Mouse (Mus musculus) spleen, adult 2 months (tissue): ENCODE results near the gene Rrp15. TPM values are rescaled to one million over a fixed set of nuclear protein-coding genes. Genes with fewer than 3 reads are reported as not detected.
A peak's percentile ranks its signal among the peaks of the same experiment; 100 is the strongest.

Experiments used
- DNase-seq, 2 experiments: peaks; one replicate each; pipeline versions ENCODE4 v3.0.0 to v3.0.0-alpha.2; 2012 to 2021; ENCODE audit warnings: low spot score in 2 of 2, low read depth in 1 of 2
- H3K27ac ChIP-seq: fragments of 200-500 bp; 2 replicates; pipeline ENCODE4 v1.5.1; 2012; ENCODE audit warnings: low read length, inconsistent platforms; ENCODE audit not compliant: insufficient read depth
- H3K27me3 ChIP-seq: fragments of 200-500 bp; 2 replicates; pipeline ENCODE4 v1.6.1; 2012; ENCODE audit warnings: mild to moderate bottlenecking, moderate library complexity, low read length, inconsistent platforms; ENCODE audit not compliant: control insufficient read depth, insufficient read depth
- H3K36me3 ChIP-seq: fragments of 200-500 bp; 2 replicates; pipeline ENCODE4 v1.6.1; 2012; ENCODE audit warnings: mild to moderate bottlenecking, low read length, inconsistent platforms; ENCODE audit not compliant: control insufficient read depth, insufficient read depth
- H3K4me1 ChIP-seq: fragments of 200-500 bp; 2 replicates; pipeline ENCODE4 v1.6.1; 2011; ENCODE audit warnings: inconsistent platforms; ENCODE audit not compliant: control insufficient read depth, insufficient read depth, insufficient read length
- H3K4me3 ChIP-seq: fragments of 200-500 bp; 2 replicates; pipeline ENCODE4 v1.5.1; 2011; ENCODE audit warnings: mild to moderate bottlenecking, inconsistent platforms; ENCODE audit not compliant: insufficient read depth, insufficient read length; ENCODE audit errors: extremely low read depth
- CTCF ChIP-seq: fragments of 200-500 bp; IDR thresholded peaks from 2 replicates; pipeline ENCODE4 v1.5.1; 2011; ENCODE audit warnings: mild to moderate bottlenecking, inconsistent platforms; ENCODE audit not compliant: insufficient read depth, insufficient read length, insufficient replicate concordance; ENCODE audit errors: extremely low read depth
- POLR2A ChIP-seq: fragments of 200-500 bp; IDR thresholded peaks from 2 replicates; pipeline ENCODE4 v1.6.1; 2011; ENCODE audit warnings: low read depth, low read length, inconsistent platforms
- WGBS: fragments of 180-500 bp; shearing (Covaris S2); methylation state at CpG from one replicate; pipeline ENCODE4 v1.1.7; 2018; 5-methylcytosine and 5-hydroxymethylcytosine counted together
- polyA plus RNA-seq: library from polyadenylated mRNA; depleted of rRNA; stranded (reverse); fragments of >200 nt; gene quantifications from 2 replicates; pipeline ENCODE4 v1.2.3, GENCODE M21; 2012

Gene Rrp15
- polyA plus RNA-seq, 1 experiment = 2.3 TPM

DNA sequence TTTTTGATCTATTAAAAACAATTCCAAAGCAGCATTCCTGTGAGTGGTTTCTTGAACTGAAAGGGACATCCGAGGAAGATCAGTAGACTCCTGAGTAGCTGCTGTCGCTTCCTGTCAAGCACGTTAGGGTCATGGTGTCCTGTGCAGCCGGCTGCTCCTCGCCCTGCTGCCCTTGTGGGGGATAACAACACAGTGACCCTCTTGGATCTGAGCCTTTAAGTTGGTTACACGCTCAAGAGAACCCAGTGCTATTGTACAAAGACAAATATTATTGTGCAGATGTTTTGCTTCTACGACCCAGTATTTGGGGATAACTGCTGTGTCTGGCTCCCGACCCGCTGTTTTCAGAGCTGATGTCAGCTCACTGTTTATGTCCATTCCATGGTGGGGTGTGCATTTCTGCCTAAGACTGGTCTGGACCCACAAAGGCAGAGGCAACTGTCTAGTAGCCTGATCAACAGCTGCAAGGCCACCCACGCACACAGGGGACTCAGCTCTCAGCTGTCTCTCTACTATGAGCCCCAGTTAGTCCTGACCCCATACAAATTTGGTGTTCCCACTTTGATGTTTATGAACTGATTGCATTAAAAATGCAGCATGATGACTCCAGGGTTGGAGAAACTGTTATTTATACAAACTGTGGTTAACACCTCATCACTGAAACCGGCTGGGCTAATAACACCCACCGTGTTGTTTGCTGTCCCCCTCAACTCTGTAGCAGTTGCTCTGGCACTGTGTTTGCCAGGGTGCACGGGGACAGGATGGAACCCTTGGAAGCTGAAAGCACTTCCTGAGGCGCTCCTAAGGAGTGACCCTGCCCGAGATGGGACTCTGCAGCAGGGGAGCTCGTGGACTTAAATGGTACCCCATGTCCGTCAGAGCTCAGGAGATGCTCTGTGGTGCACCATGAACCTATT, 33.9 kb downstream of the Rrp15 start:
- WGBS = 91% methylated on average over 17 of the region's 17 CpGs
- TF ChIP-seq CTCF = no peak
- no peak overlapping the region for H3K4me3 ChIP-seq
- no peaks in the 10 kb centered on the region for H3K27me3 ChIP-seq
- peaks cover 7% of the 10 kb centered on the region for H3K36me3 ChIP-seq
- no peaks in the 10 kb centered on the region for H3K4me1 ChIP-seq
- no peak overlapping the region for H3K27ac ChIP-seq
- DNase-seq = peak in 1 of 2 experiments; percentile 1

DNA sequence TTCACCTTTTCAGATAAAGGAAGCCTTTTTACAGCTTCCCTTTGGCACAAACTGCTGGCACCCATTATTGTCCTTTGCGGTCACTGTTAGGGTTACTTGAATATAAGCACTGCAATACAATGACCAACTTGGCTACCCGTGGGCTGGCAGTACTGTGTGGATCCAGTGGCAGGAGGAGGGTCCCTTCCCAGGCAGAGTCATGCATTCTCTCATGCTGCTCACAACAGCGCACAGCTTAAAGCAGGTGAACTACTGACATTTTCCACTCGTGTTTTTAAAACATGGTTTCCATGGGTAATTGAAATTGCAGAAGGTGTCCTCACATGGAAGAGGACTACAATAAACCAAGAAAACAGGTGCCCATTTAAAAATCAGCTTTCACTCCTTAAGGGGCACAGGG, 34.9 kb downstream of the Rrp15 start:
- H3K27me3 ChIP-seq = no peaks in the 10 kb centered on the region
- 82% methylated on average over 4 of the region's 4 CpGs for WGBS
- DNase-seq = peak in 1 of 2 experiments; percentile 1
- H3K27ac ChIP-seq = no peak overlapping the region
- no peak overlapping the region for H3K4me3 ChIP-seq
- peaks cover 5% of the 10 kb centered on the region for H3K36me3 ChIP-seq
- H3K4me1 ChIP-seq = no peaks in the 10 kb centered on the region
- no peak for TF ChIP-seq CTCF

DNA sequence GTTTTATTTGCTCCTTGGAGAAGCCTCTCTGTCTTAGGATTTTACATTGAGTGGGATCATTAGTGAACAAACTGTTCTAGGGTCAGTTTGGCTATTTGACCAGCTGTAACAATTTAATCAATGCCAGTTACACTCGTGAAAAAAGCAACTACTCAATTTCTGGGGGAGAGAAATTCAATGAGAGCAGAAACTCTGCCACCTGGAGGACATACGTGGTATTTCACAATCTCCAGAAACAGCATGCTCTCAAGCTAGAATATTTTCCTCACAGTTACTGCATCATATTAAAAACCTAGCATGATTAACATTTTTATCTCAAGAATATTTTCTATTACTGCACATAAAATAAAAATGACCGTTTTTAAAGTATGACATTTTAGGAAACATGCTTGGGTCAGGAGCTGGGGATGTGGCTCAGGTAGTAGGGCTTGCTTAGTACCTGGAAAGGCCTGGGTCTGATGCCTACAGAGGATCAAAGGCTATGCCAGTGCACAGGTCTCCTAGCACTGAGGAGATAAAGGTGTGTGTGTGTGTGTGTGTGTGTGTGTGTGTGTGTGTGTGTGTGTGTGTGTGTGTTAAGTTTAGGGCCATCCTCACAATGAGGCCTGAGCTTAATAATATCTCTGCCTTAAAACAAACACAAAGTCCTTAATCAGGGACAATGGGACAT, 36.2 kb downstream of the Rrp15 start:
- TF ChIP-seq CTCF = 0 out of 2 replicates have a peak, but pooled peaks have one; percentile 5
- TF ChIP-seq POLR2A = no peak
- Histone ChIP-seq H3K4me3 (no peak overlapping the region), H3K36me3 (peaks cover 3% of the 10 kb centered on the region), H3K27me3 (no peaks in the 10 kb centered on the region), H3K4me1 (no peaks in the 10 kb centered on the region), H3K27ac (no peak overlapping the region)
- 4% methylated on average over 3 of the region's 3 CpGs for WGBS
- no peak for DNase-seq

DNA sequence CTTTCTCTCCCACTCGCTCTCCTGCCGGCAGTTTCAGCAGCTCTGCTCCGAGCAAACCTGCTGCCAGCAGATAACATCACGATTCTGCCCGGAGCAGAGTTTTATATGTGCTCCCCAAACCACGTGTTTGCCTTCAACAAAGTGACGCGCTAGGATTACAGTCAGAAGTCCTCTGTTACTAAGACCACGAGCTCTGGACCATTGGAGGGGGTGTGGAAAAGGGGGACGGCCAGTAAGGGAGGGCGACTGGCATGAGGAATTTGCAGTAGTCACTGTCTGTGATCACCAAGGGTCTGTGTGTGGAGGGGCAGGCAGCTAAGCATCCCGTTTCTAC, 43.3 kb downstream of the Rrp15 start, which contains the start of gene Tgfb2:
Gene Tgfb2 (minus strand): TSS at position 75 of the 334 bp plus-strand sequence.
- peaks cover 11% of the 10 kb centered on the region for H3K4me1 ChIP-seq
- no peaks in the 10 kb centered on the region for H3K36me3 ChIP-seq
- H3K27ac ChIP-seq = no peak within 1 kb of the TSS
- peak within 1 kb of the TSS; percentile 45 for H3K4me3 ChIP-seq
- DNase-seq = no peak
- WGBS = 8% methylated on average over 12 of the region's 12 CpGs
- H3K27me3 ChIP-seq = peaks cover 13% of the 10 kb centered on the region
- no peak for TF ChIP-seq CTCF

DNA sequence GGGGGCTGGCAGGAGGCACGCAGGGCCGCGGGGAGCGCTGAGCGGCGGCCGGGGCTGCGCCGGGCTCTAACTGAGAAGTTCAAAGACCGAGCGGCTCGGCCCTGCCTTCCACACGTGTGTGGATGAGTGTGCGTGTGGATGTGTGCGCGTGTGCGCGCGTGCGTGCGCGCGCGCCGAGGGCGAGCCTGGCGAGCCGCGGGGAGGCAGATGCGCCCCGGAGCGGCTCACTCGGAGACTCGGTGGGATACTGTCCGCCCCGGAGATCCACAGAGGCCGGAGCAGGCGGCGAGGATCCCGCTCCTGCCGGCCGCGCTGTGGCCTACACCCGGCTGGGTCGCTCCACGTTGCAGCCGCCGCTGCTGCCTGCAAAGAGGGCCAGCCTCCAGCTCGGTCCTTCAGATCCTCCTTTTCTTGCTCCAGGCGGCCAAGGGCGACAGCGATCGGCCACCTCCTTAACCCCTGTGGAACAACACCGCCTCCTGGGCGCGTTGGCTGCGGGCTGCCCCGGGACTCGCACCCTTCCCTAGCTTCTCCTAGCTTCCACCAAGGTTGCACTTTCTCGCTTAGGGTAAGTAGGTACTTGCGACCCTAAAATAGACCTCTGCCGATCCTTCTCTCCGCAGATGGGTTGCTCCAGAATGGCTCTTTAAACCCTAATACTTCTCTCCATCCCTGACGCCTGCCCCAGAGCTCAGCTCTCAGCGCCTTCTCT, 43.8 kb downstream of the Rrp15 start:
- no peak for DNase-seq
- 2% methylated on average over 50 of the region's 65 CpGs for WGBS
- Histone ChIP-seq H3K27ac (no peak overlapping the region), H3K27me3 (peaks cover 13% of the 10 kb centered on the region), H3K4me1 (peaks cover 11% of the 10 kb centered on the region), H3K4me3 (peak overlapping the region; percentile 45), H3K36me3 (no peaks in the 10 kb centered on the region)
- TF ChIP-seq POLR2A (no peak), CTCF (no peak)

DNA sequence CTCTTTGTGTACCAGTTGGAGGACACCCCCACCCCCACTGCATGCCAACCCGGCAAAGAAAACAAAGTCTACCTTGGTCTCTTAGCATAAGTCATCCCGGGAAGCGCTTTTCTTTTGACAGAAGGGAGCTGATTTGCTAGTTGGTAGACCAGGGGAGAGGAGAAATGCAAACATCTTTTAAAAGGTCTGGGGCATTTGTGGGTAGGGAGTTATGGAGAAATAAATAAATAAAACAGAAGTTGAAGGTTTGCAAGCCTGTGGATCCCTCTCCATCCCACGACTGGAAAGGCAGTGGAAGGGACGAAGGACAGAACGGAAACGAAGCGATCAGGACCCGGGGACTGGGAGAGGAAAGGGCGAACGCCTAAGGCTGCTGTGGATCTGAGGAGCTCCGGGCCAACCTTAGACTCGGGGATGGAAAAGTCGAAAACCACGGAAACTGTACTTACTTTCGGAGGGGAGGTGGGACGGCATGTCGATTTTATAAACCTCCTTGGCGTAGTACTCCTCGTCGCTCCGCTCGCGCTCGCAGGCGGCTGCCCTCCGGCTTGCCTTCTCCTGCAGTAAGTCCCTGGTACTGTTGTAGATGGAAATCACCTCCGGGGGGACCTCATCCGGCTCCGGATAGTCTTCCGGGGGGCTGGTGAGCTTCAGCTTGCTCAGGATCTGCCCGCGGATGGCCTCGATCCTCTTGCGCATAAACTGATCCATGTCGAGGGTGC, 45.0 kb downstream of the Rrp15 start:
- TF ChIP-seq POLR2A (no peak), CTCF (no peak)
- no peaks in the 10 kb centered on the region for H3K36me3 ChIP-seq
- peaks cover 13% of the 10 kb centered on the region for H3K27me3 ChIP-seq
- WGBS = 2% methylated on average over 36 of the region's 36 CpGs
- peaks cover 11% of the 10 kb centered on the region for H3K4me1 ChIP-seq
- H3K27ac ChIP-seq = no peak overlapping the region
- peak overlapping the region; percentile 43 for H3K4me3 ChIP-seq
- peak in 1 of 2 experiments; percentile 7 for DNase-seq
